Mouse (Mus musculus) A20 (cell line): ENCODE results near the gene Tmem178b.

Experiments
- DNase-seq: peaks from one replicate; pipeline ENCODE4 v3.0.0-alpha.2; 2011; ENCODE audit warnings: low read depth, low spot score

Gene Tmem178b

DNA sequence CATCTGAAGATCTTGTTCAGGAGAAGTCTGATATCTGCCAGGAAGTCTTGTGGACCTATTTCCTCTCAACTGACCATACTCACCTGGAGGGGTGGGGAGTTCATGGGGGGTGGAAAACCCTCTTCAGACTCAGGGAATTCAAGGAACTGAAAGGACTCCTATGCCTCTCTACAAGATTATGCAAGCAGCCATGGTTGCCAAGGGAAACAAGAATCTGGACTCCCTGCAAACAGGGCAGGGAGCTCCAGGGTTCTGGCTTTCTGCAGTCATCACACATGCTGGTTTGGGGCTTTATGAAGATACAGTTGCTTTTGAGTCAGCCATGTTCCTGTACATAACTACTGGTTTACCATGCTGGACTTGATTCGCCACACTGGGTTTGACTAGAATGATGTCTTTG, 390.6 kb downstream of the Tmem178b start:
- DNase-seq = no peak

DNA sequence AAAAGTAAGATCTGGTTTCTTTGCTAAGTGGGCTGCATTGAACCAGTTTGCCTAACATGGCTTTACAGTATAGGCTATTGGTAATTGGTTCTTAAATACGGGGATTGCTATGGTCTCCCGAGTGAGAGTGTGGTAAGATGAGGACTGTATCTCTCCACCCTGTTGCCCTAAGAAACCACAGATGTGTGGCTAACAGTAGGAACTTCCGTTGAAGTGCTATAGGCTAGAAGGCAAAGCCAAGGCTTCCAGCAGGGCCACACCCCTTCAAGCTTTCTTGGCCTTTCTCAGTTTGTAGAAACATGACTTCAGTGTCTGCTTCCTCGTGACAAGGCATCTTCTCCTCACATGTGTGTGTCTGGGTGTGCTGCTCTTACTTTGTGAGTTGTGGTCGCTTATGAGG, 427.6 kb downstream of the Tmem178b start:
- DNase-seq = no peak

DNA sequence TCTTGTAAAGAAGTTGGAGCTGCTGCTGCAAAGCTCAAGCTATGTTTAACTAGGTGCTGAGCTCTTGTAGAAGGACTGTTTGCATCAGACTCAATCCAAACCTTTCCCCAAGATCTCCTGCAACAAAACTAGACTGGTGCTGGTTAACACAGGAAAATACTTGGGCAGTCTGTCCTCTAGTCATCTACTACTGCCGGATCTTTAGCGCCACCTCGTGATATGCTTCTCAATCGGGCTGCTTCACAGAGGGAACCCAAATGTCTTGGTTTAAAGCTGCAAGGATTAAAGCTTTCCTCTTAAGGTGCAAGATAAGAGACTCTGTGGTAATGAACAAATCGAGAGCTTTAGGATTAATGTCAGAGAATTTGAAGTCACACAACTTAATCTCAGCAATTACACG, 430.3 kb downstream of the Tmem178b start:
- DNase-seq = peak; percentile 33
